Mouse (Mus musculus): ENCODE measurements at regions not wholly inside any gene's neighbourhood (a gene's known extent, or its start where the extent isn't known, plus 50 kb on each side); places are given as distances from the start of the nearest gene placed in this dataset.
A peak's percentile ranks its signal among the peaks of the same experiment; 100 is the strongest.

DNA sequence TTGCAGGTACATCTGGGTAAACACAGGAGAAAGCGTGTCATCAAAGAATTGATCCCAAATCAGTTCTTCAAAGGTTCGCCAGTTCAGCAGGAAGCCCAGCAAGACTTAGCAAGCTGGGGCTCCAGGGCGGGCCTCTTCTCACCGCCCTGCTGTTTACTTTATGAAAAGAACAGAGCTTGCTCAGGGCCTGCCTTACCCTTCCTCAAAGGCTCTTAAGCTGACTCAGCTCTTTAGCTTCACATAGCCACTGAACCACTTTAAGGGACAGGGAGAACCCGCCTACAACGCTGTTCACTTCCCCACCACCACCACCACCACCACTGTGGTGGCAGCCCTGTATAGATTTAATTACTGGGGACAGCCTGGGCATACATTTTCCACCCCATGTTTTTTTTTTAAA lies 148.5 kb downstream of the Clic5 start:
- WGBS, result 32% methylated on average over 6 of the region's 6 CpGs
- H3K4me2 ChIP-seq, result no peak overlapping the region

DNA sequence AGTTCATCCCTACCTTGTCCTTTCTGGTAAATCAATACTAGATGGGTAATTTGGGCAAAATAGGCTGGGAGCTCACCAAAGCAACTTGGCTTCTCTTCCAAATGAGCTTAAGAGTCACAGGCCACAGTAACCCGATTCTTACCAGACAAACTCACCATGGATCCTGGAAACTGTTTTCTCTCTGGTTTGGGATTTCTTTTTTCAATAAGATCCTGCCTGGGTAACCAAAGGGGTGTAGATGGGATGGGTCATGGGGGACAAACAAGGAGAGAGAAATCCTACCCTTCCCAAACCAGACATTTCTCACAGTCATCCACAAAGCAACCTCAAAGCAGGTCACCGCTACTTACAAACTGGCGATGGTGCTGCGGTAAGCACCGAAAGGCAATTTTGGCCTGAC lies 148.9 kb downstream of the Clic5 start:
- Histone ChIP-seq H3K4me3 (no peak overlapping the region), H3K4me2 (no peak overlapping the region), H3K36me3 (ENCODE audit: poor library complexity, severe bottlenecking) (no peaks in the 10 kb centered on the region), H3K27me3 (0 out of 2 replicates have a peak, but pooled peaks cover 2% of the 10 kb centered on the region), H3K4me1 (no peaks in the 10 kb centered on the region), H3K27ac (no peak overlapping the region), H3K9ac (no peak overlapping the region), H3K9me3 (replicated peaks) (no peaks in the 10 kb centered on the region)
- 88% methylated on average over 5 of the region's 5 CpGs for WGBS
- ATAC-seq, result no peak

More for the DNA sequence above, 148.5 kb downstream of the Clic5 start:
- no peaks in the 10 kb centered on the region for H3K9me3 ChIP-seq (replicated peaks)
- 0 out of 2 replicates have a peak, but pooled peaks cover 2% of the 10 kb centered on the region for H3K27me3 ChIP-seq
- H3K4me1 ChIP-seq, result no peaks in the 10 kb centered on the region
- no peak overlapping the region for H3K27ac ChIP-seq
- no peaks in the 10 kb centered on the region for H3K36me3 ChIP-seq (ENCODE audit: poor library complexity, severe bottlenecking)
- no peak overlapping the region for H3K4me3 ChIP-seq
- no peak overlapping the region for H3K9ac ChIP-seq
- no peak for ATAC-seq

DNA sequence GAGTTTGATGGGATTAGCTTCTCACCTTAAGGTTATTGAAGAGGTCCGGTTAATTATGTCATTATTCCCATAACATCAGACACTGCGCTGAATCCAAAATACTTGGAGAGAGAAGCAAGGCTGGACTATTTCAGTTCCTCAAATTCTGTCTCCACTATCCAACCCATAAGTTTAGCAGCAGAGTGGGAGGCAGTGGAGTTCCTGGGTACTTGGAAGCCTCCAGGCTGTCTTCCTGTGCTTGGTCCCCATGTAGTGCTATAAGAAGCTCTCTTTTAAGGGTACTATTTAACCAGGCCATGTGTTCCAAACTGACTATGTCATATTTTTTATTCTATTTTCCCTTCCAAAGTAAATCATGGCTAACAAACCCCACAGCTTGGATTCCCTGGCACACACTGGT lies 156.2 kb downstream of the Clic5 start:
- H3K4me1 ChIP-seq, result no peaks in the 10 kb centered on the region
- 94% methylated on average over 2 of the region's 2 CpGs for WGBS
- no peak overlapping the region for H3K9ac ChIP-seq
- H3K4me3 ChIP-seq, result no peak overlapping the region
- H3K27ac ChIP-seq, result no peak overlapping the region
- no peaks in the 10 kb centered on the region for H3K9me3 ChIP-seq (replicated peaks)
- H3K27me3 ChIP-seq, result peaks cover 8% of the 10 kb centered on the region; the same call in 1 of the 2 replicates
- ATAC-seq, result no peak
- H3K36me3 ChIP-seq (ENCODE audit: poor library complexity, severe bottlenecking), result no peaks in the 10 kb centered on the region
- H3K4me2 ChIP-seq, result no peak overlapping the region

DNA sequence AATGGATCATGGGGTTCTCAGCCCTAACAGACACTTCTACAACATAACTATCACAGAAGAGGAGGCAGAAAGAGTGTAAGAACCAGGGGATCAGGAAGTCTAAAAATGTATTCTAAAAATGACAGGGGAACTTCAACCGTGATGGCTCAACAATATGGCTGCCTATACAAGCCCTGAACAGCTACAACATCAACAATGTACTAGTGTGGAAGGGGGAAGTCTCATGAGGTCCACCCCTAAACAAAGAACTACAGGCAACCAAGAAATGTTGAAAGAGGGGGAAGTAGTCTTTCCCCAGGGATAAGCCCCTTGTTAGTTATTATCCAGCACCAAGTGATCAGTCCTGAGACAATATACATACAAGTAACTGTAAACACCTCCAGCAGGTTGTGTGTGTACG lies 157.0 kb downstream of the Clic5 start:
- H3K27me3 ChIP-seq, result peaks cover 8% of the 10 kb centered on the region; the same call in 1 of the 2 replicates
- H3K9me3 ChIP-seq (replicated peaks), result no peaks in the 10 kb centered on the region
- no peak overlapping the region for H3K4me3 ChIP-seq
- WGBS, result 89% methylated on average over 2 of the region's 2 CpGs
- no peak for ATAC-seq
- no peak overlapping the region for H3K4me2 ChIP-seq
- no peaks in the 10 kb centered on the region for H3K36me3 ChIP-seq (ENCODE audit: poor library complexity, severe bottlenecking)
- no peak overlapping the region for H3K27ac ChIP-seq
- no peaks in the 10 kb centered on the region for H3K4me1 ChIP-seq
- H3K9ac ChIP-seq, result no peak overlapping the region

DNA sequence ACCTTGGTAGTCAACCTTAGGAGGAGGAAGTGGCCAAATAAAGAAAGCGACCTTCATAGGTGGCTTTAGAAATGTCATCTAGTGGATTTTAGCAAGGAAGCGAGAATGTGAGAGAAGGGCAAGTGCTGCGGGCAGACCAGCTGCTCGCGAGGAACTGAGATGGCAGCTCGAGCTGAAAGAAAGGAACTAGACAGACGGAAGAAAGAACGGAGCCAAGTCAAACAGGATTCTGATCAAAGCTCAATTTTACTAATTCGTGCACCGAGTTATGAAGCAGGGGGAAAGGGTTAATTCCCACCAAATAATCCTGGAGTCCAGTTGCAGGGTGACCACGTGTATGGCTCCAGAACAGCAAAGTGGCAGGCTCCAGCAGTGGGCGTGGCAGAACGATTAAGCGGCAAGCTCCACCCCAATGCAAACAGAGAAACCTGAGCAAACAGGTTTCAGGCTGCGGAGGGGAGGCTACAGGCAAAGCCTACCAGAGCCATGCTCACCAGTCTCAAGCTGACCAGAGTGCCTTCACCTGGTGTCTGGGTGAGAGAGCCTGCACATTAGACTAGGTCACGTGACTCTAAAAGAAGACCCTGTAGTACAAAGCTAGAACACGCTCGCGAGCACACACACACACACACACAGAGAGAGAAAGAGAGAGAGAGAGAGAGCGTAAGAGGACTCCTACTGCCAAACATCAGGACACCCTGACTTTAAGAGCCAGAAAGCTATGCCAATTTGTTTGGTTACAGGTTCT lies 162.0 kb downstream of the Clic5 start:
- H3K27me3 ChIP-seq, result peaks cover 13% of the 10 kb centered on the region

DNA sequence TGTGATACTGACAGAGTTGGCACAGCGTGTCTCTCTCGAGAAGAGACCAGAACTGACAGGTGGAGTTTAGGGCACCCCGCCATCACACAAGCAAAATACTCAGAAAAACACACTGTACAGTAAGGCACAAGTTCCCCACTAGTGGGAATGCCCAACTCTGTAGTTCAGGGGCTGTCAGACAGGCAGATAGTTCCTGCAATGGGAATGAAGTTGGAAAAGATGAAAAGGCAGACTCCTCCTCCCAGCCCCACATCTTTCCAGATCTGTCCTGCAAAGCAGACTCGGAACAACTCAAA lies 162.5 kb downstream of the Clic5 start:
- Histone ChIP-seq H3K4me3 (no peak overlapping the region), H3K4me2 (no peak overlapping the region), H3K27me3 (peaks cover 15% of the 10 kb centered on the region), H3K4me1 (peaks cover 10% of the 10 kb centered on the region), H3K9me3 (replicated peaks) (no peaks in the 10 kb centered on the region), H3K27ac (no peak overlapping the region), H3K36me3 (ENCODE audit: poor library complexity, severe bottlenecking) (no peaks in the 10 kb centered on the region), H3K9ac (no peak overlapping the region)
- 0 out of 2 replicates have a peak, but pooled peaks have one; percentile 14 for ATAC-seq
- 86% methylated on average over 4 of the region's 4 CpGs for WGBS

More for the DNA sequence above, 162.0 kb downstream of the Clic5 start:
- H3K4me2 ChIP-seq, result peak overlapping the region; percentile 17; the same call in 1 of the 2 replicates
- no peaks in the 10 kb centered on the region for H3K36me3 ChIP-seq (ENCODE audit: poor library complexity, severe bottlenecking)
- 54% methylated on average over 20 of the region's 20 CpGs for WGBS
- H3K9me3 ChIP-seq (replicated peaks), result no peaks in the 10 kb centered on the region
- no peak overlapping the region for H3K9ac ChIP-seq
- peak; percentile 23; the same call in 1 of the 2 replicates for ATAC-seq
- no peak overlapping the region for H3K27ac ChIP-seq
- H3K4me3 ChIP-seq, result no peak overlapping the region
- H3K4me1 ChIP-seq, result peaks cover 10% of the 10 kb centered on the region

DNA sequence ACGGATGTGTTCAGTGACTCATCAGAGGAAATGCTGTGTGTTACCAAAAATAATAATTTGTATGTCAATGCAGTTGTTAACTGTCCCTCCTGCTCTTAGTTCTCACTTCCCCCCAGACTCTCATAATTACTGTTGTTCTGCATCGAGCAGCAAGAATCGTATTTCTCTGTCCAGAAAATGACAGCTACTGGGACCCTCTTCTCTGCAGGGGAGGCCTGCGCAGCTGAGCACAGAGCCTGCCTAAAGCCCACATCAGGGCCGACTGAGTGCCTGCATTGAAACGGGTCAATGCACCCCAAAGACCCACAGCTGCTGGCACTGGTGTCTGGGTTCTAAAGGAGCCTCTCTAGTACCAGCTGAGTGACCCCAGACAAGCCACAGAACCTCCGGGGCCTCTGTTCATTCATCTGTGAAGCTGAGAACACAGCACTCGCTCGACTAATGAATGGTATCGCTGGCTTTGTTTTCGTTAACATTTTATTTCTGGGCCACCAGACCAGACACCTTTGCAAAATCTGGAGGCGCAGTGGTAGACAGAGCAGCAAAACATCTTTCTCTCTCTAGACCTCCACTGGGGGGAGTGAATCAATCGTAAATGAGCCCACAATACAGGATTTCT lies 163.2 kb downstream of the Clic5 start:
- peaks cover 10% of the 10 kb centered on the region for H3K4me1 ChIP-seq
- no peaks in the 10 kb centered on the region for H3K36me3 ChIP-seq (ENCODE audit: poor library complexity, severe bottlenecking)
- no peak overlapping the region for H3K9ac ChIP-seq
- no peak overlapping the region for H3K27ac ChIP-seq
- peak; percentile 86 for ATAC-seq
- no peaks in the 10 kb centered on the region for H3K9me3 ChIP-seq (replicated peaks)
- peak overlapping the region; percentile 31 for H3K4me2 ChIP-seq
- no peak overlapping the region for H3K4me3 ChIP-seq
- WGBS, result 18% methylated on average over 13 of the region's 13 CpGs
- peaks cover 15% of the 10 kb centered on the region for H3K27me3 ChIP-seq

DNA sequence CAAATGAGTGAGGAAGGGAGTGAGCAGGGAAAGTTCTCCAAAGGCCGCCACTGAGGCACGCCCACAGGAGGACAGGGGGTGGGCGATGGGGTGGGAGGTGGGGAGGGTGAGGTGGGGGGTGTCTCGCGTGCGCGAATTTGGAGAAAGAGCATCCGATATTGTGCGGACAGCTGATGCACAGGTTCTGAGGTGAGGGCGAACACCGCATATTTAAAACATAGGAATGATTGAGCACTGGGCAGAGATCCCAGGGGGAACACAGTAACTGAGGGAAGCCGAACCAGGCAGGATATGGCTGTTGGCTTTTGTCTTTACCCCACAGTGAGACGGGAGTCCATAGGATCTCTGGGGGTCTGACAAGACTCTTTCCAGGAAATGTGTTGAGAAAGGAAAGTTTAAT lies 163.8 kb downstream of the Clic5 start:
- Histone ChIP-seq H3K9ac (no peak overlapping the region), H3K27ac (no peak overlapping the region), H3K9me3 (replicated peaks) (no peaks in the 10 kb centered on the region), H3K27me3 (peaks cover 15% of the 10 kb centered on the region), H3K4me1 (peaks cover 10% of the 10 kb centered on the region), H3K36me3 (ENCODE audit: poor library complexity, severe bottlenecking) (no peaks in the 10 kb centered on the region), H3K4me3 (no peak overlapping the region), H3K4me2 (peak overlapping the region; percentile 31)
- WGBS, result 43% methylated on average over 13 of the region's 13 CpGs
- ATAC-seq, result no peak

DNA sequence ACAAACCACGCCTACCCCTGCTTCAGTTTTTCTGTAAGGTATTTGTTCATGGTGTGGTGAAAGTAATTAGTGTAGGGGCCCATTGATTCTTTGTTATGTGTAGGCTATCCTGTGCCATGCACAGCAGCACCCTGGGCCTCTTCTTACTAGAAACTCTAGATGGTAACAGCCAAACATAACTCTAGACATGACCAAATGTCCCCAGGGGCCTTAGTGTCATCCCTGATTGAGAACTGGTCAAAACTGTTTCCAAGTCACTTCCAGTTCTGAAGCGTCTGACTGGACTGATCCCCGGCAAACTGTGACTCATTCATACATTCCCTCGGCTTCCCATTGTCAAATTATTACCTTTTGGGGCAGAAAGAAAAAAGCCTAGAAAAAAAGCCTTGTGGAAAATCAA lies 174.7 kb downstream of the Clic5 start:
- 86% methylated on average over 4 of the region's 4 CpGs for WGBS
- no peaks in the 10 kb centered on the region for H3K4me1 ChIP-seq
- ATAC-seq, result no peak

DNA sequence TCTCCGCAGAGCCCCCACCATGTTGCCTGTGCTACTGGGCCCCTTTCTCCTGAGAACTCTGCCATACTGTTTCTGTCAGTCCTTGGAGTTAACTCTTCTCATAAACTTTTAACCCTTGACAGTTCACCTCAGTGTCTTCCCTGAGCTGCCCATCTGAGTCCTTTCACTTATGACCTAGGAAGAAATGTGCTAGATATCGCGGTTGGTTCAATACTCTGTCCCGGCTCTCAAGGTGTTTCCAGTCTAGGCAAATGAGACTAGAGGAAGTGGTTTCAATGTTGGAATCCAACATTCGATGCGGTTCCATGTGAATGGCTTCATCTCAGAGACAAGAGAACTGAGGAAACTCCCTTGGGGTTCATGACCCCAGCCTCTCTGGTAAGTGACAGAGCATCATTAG lies 176.1 kb downstream of the Clic5 start:
- no peak for ATAC-seq
- no peaks in the 10 kb centered on the region; the same call in 1 of the 2 replicates for H3K27me3 ChIP-seq
- no peaks in the 10 kb centered on the region for H3K9me3 ChIP-seq (replicated peaks)
- H3K4me1 ChIP-seq, result no peaks in the 10 kb centered on the region
- H3K4me3 ChIP-seq, result no peak overlapping the region
- no peaks in the 10 kb centered on the region for H3K36me3 ChIP-seq (ENCODE audit: poor library complexity, severe bottlenecking)
- 97% methylated on average over 6 of the region's 6 CpGs for WGBS
- no peak overlapping the region for H3K9ac ChIP-seq
- no peak overlapping the region for H3K4me2 ChIP-seq
- H3K27ac ChIP-seq, result no peak overlapping the region

More for the DNA sequence above, 174.7 kb downstream of the Clic5 start:
- H3K36me3 ChIP-seq (ENCODE audit: poor library complexity, severe bottlenecking), result no peaks in the 10 kb centered on the region
- no peaks in the 10 kb centered on the region for H3K9me3 ChIP-seq (replicated peaks)
- H3K4me2 ChIP-seq, result no peak overlapping the region
- no peaks in the 10 kb centered on the region; the same call in 1 of the 2 replicates for H3K27me3 ChIP-seq
- no peak overlapping the region for H3K27ac ChIP-seq
- H3K4me3 ChIP-seq, result no peak overlapping the region
- H3K9ac ChIP-seq, result no peak overlapping the region

DNA sequence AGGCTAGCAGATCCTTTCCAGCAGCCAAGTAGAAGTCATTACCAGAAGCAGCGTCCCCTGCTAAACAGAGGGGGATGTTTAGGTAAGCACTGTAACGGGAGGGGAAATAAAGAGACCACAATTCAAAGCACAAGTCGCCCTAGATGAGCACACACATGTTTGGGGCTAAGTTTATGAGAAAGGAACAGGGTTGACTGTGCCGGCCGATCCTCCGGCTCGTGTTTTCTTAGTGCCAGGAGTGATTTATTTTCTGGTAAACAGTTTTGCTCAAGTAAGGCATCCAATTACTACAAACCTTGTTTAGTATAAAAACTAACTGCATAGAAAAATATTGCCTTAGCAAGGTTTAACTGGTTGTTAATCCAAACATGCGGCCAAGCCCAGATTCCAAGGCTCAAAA lies 178.1 kb downstream of the Clic5 start:
- H3K36me3 ChIP-seq (ENCODE audit: poor library complexity, severe bottlenecking), result no peaks in the 10 kb centered on the region
- no peak overlapping the region for H3K4me3 ChIP-seq
- H3K27me3 ChIP-seq, result no peaks in the 10 kb centered on the region; the same call in 1 of the 2 replicates
- H3K9ac ChIP-seq, result no peak overlapping the region
- WGBS, result 83% methylated on average over 8 of the region's 8 CpGs
- H3K9me3 ChIP-seq (replicated peaks), result no peaks in the 10 kb centered on the region
- ATAC-seq, result no peak
- H3K27ac ChIP-seq, result no peak overlapping the region
- no peak overlapping the region for H3K4me2 ChIP-seq
- no peaks in the 10 kb centered on the region for H3K4me1 ChIP-seq

DNA sequence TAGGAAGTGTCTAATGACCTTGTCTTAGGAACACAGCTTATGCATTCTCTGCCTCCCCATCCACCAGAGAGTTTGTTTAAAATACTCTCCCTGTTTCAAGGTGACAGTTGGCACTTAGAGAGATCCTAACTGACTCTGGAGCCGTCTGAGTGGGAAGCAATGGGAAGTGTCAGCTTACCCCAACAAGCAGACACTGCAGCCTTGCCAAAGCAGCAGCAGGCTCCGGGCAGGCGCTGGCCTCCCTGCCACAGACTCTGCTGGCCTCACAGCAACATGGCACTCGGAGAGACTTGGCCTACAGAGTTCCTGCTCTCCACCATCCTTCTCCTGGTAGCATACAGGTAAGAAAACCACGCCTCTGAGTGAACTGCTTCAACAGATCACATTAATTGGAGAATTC lies 179.2 kb downstream of the Clic5 start:
- H3K9ac ChIP-seq, result no peak overlapping the region
- 50% methylated on average over 5 of the region's 5 CpGs for WGBS
- no peaks in the 10 kb centered on the region for H3K36me3 ChIP-seq (ENCODE audit: poor library complexity, severe bottlenecking)
- no peak overlapping the region for H3K4me2 ChIP-seq
- H3K27me3 ChIP-seq, result no peaks in the 10 kb centered on the region
- no peak for ATAC-seq
- no peaks in the 10 kb centered on the region for H3K4me1 ChIP-seq
- no peak overlapping the region for H3K4me3 ChIP-seq
- H3K9me3 ChIP-seq (replicated peaks), result no peaks in the 10 kb centered on the region
- H3K27ac ChIP-seq, result no peak overlapping the region

All from forebrain, embryonic 13.5 days (tissue).